Mouse (Mus musculus): Measurements from ENCODE around the gene Atp6v1f.

- no peak for TF ChIP-seq POLR2A (IDR thresholded peaks at IDR 0.05; ENCODE audit: low read depth, low read length)
- no peak for TF ChIP-seq CTCF (conservative IDR thresholded peaks at IDR 0.05 in 1 of 2, IDR thresholded peaks at IDR 0.05 in 1 of 2; ENCODE audit: low read depth in 2 of 2, low read length in 2 of 2)
- no peak for TF ChIP-seq HCFC1 (IDR thresholded peaks at IDR 0.05; ENCODE audit: low read depth, low read length)
- no peak for TF ChIP-seq ZNF384 (IDR thresholded peaks at IDR 0.05; ENCODE audit: low read depth, low read length)
Observed at GRCm38 (mm10) chr6:29506834-29507233, 39.3 kb downstream of the Atp6v1f start.

Measured in CH12.LX (cell line).